Mouse (Mus musculus): Measurements from ENCODE around the gene Svep1.

Svep1 gene

GRCm38 (mm10) chr4:58170430-58170829 is 36.2 kb downstream of the Svep1 start:
- DNase-seq (ENCODE audit: low spot score): no peak

- DNase-seq (ENCODE audit: low spot score): no peak
Observed at GRCm38 (mm10) chr4:58169918-58170317, 36.7 kb downstream of the Svep1 start.

GRCm38 (mm10) chr4:58168366-58168765 is 38.3 kb downstream of the Svep1 start:
- DNase-seq (ENCODE audit: low spot score): no peak

GRCm38 (mm10) chr4:58165711-58166110 is 40.9 kb downstream of the Svep1 start:
- DNase-seq (ENCODE audit: low spot score): no peak

- DNase-seq (ENCODE audit: low spot score): no peak
Observed at GRCm38 (mm10) chr4:58161901-58162300, 44.8 kb downstream of the Svep1 start.

GRCm38 (mm10) chr4:58159564-58159963 is 47.1 kb downstream of the Svep1 start:
- no peak for DNase-seq (ENCODE audit: low spot score)

GRCm38 (mm10) chr4:58150301-58150700 is 56.4 kb downstream of the Svep1 start:
- no peak for DNase-seq (ENCODE audit: low spot score)

DNA sequence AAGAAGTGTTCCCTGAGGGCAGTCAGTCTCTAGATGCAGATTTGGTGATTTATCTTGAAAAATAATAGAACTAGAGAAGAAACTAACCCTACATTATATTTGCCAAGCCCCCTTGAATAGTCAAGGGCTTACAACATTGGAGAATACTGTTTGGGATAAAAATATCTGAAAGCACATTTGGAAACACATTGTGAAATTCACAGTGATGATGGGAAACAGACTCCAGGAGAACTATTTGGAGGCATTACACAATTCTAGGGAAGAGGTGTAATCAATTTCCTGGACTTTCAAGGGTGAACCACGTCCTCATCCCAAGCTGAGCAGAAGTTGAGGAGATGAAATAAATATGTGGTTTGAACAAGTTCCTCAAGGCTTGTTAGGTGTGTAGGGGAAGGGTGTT is 57.5 kb downstream of the Svep1 start:
- DNase-seq (ENCODE audit: low spot score): no peak

DNA sequence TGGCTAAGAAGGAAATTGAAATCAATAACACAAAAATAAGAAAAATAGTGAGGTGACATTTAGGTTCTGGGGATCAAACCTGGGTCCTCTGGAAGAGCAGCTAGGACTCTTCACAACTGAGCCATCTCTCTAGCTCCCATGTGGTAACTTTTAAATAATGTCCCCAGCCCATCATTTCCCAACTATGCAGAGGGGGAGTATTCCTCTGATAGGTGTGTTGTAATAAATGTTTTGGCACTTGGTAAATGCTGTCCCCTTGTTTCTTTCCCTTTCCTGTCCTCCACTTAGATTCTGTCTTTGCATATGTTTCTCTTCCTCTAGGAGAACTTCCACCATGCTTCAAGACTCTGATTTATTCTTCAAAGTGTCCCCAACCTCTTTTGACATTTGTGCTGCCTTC is 58.1 kb downstream of the Svep1 start:
- no peak for DNase-seq (ENCODE audit: low spot score)

- no peak for DNase-seq (ENCODE audit: low spot score)
Observed at GRCm38 (mm10) chr4:58146676-58147075, 60.0 kb downstream of the Svep1 start.

DNA sequence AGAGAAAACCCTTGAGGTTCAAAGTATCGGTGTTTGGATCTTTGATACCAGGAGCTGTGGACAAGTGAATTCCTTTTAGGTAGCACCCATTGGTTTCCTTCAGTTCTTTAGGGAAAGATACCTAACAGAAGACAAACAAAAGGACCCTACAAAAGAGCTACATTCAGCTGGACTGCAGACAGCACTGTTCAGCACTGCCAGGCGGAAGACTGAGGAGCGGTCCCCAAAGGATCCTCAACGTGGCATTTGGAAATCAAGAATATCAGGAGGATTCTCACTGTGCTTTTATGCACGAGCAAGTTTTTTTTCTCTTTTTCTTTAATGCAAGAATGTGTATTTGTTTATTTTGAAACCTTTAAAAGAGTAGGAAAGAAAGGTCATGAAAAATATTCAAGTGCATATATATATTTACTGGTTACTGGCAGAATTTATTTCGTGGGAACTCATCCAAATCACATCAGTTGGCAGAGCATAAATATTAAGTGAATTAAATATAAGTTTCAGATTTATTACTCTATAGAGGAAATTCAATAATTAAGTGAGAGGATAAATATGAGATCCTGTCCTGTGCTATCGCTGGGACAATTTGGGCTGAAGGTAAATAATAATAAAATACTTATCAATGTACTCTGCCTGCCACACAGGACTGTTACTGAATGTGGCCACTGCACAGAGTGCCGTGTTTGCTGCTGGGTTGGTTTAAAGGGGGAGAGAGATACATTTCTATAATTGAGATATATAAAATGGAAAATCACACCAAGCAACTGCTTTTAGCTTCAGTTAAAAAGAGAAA is 66.7 kb downstream of the Svep1 start:
- no peak for DNase-seq (ENCODE audit: low spot score)

DNA sequence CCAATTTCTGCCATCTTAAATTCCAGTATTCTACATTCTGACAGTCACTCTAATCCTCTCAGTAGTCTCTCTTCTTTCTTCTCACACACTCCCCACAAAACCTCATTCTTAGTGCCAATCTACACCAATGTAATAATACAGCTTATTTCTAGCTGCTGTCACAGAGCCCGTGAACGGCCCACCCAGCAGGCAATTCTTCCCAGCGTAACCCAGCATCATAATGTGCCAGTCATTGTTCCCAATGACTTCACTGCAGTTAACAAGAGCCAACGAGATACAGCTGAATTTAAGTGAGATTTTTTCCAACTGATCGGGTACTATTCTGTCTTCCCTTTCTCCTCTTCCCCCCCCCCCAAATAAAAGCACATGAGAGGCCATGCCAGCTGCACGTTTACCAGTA is 67.4 kb downstream of the Svep1 start:
- no peak for DNase-seq (ENCODE audit: low spot score)

GRCm38 (mm10) chr4:58133610-58134309 is 72.9 kb downstream of the Svep1 start:
- DNase-seq (ENCODE audit: low spot score): no peak

GRCm38 (mm10) chr4:58129844-58130243 is 76.8 kb downstream of the Svep1 start:
- DNase-seq (ENCODE audit: low spot score): no peak

GRCm38 (mm10) chr4:58127024-58127423 is 79.6 kb downstream of the Svep1 start:
- DNase-seq (ENCODE audit: low spot score): no peak

- DNase-seq (ENCODE audit: low spot score): no peak
Observed at GRCm38 (mm10) chr4:58115452-58115851, 91.2 kb downstream of the Svep1 start.

GRCm38 (mm10) chr4:58111008-58111407 is 95.7 kb downstream of the Svep1 start:
- no peak for DNase-seq (ENCODE audit: low spot score)

DNA sequence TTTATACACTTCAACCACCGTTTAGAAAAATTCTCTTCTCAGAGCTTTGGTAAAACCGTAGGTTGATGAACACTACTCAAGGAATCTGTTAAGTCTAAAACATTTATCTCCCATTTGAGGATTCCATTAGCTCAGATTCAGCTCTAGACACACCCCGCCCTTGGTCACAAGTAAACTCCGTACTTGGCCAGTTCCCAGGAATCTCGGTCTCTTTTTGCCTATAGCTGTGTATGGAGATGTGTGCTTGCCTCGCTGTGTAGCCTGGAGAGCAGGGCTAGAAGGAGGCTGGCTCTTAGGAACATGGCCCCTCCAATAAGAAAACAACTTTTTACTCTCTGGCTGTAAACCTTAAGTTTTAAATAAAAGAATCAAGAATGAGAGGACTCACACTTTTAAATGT is 96.9 kb downstream of the Svep1 start:
- DNase-seq (ENCODE audit: low spot score): no peak

DNA sequence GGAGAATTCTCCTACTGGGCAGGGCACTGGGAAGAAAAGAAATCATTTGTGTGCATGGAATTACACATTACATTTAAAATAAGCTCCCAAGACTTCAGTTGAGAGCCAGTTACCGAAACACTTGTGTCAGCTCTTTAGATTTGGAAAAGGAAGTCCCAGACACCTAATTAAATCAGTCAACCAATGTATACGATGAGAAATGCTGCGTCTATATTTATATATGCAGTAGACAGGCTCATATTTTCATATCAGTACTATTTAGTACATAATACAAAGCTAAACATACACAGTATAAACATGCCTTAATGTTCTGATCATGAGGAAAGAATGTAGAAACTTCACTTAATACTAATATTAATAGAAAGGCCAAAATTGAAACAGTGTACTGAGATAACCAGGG is 98.3 kb downstream of the Svep1 start:
- no peak for DNase-seq (ENCODE audit: low spot score)

GRCm38 (mm10) chr4:58097732-58098131 is 108.9 kb downstream of the Svep1 start:
- DNase-seq (ENCODE audit: low spot score): no peak

DNA sequence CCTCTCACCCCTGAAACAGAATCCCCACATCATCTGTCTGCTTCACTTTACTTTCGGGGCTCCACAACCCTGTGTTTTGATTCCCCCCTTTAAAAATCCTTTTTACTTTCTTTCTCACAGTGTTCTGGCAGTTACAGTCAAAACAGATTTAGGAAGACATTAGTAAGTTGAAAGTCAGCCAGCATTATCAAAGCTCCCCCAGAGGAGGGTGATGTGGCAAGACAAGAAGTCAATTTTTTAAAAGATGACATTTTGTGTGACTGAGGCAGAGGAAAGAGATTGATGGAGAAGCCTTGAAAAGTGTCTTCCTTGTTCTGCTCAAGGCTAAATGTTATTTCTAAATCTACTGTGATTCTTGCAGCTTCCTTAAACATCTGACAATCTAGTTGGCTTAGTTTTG is 119.9 kb downstream of the Svep1 start:
- no peak for DNase-seq (ENCODE audit: low spot score)

DNA sequence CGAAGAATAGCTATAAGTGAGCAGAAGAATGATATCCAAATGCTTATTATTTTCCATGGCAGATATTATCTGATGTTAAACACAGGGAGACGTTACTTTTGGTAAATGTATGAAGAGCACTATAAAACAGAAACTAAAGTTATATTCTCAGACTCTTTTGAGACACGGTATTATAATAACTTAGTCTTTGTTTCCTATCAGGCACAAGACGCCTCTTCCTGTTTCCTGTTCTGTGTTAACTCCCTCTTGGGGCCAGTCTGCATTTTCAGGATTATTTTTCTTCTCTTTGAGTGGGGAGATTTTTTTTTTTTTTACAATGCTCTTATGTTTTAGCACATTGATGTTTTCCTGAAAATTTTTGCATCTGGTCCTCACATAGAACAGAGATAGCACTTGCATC is 120.5 kb downstream of the Svep1 start:
- no peak for DNase-seq (ENCODE audit: low spot score)

GRCm38 (mm10) chr4:58085340-58085739 is 121.3 kb downstream of the Svep1 start:
- no peak for DNase-seq (ENCODE audit: low spot score)

- no peak for DNase-seq (ENCODE audit: low spot score)
Observed at GRCm38 (mm10) chr4:58084155-58084554, 122.5 kb downstream of the Svep1 start.

All from ovary, postnatal 14 days (tissue).